Mouse (Mus musculus) limb, embryonic 13.5 days (tissue): ENCODE results near the gene Lnx1. TPM values are rescaled to one million over a fixed set of nuclear protein-coding genes. Genes with fewer than 3 reads are reported as not detected.

ENCODE experiments used
- ATAC-seq: fragments of 200-750 bp; cut with Nextera tagmentation; 2 replicates; pipeline ENCODE4 v1.8.0; 2017; ENCODE audit warnings: low read depth, moderate number of reproducible peaks, moderate TSS enrichment; ENCODE audit not compliant: low FRiP score
- H3K27ac ChIP-seq: fragments of 300-500 bp; sonication (generic); 2 replicates; pipeline ENCODE4 v1.5.1; 2015; ENCODE audit warnings: inconsistent platforms, mild to moderate bottlenecking, moderate library complexity
- H3K27me3 ChIP-seq: fragments of 300-500 bp; sonication (generic); 2 replicates; pipeline ENCODE4 v1.6.1; 2015; ENCODE audit warnings: mild to moderate bottlenecking, inconsistent platforms
- H3K36me3 ChIP-seq: fragments of 300-500 bp; sonication (generic); 2 replicates; pipeline ENCODE4 v1.6.1; 2015; ENCODE audit warnings: inconsistent platforms, mild to moderate bottlenecking, moderate library complexity
- H3K4me1 ChIP-seq: fragments of 300-500 bp; sonication (generic); 2 replicates; pipeline ENCODE4 v1.6.1; 2015; ENCODE audit warnings: inconsistent platforms
- H3K4me2 ChIP-seq: fragments of 300-500 bp; sonication (generic); replicated peaks from 2 replicates; pipeline ENCODE4 v1.6.1; 2015; ENCODE audit warnings: inconsistent platforms, mild to moderate bottlenecking, moderate library complexity
- H3K4me3 ChIP-seq: fragments of 300-500 bp; sonication (generic); 2 replicates; pipeline ENCODE4 v1.5.1; 2015; ENCODE audit warnings: moderate library complexity, mild to moderate bottlenecking, inconsistent platforms
- H3K9ac ChIP-seq: fragments of 300-500 bp; sonication (generic); 2 replicates; pipeline ENCODE4 v1.6.1; 2015; ENCODE audit warnings: mild to moderate bottlenecking, inconsistent platforms
- H3K9me3 ChIP-seq: fragments of 300-500 bp; sonication (generic); 2 replicates; pipeline ENCODE4 v1.6.1; 2016; ENCODE audit warnings: inconsistent platforms
- WGBS: fragments of 180-500 bp; shearing (Covaris S2); methylation state at CpG from one replicate; pipeline ENCODE4 v1.1.7; 2015; 5-methylcytosine and 5-hydroxymethylcytosine counted together
- polyA plus RNA-seq: library from polyadenylated mRNA; unstranded; fragments of >200 nt; fragmentation: Nextera tagmentation; extraction: Ambion mirVana; gene quantifications from 2 replicates; pipeline ENCODE4 v1.2.1, GENCODE M21; 2015

Gene Lnx1
- polyA plus RNA-seq, 1 experiment from 2014 or later: 1.0 TPM

DNA sequence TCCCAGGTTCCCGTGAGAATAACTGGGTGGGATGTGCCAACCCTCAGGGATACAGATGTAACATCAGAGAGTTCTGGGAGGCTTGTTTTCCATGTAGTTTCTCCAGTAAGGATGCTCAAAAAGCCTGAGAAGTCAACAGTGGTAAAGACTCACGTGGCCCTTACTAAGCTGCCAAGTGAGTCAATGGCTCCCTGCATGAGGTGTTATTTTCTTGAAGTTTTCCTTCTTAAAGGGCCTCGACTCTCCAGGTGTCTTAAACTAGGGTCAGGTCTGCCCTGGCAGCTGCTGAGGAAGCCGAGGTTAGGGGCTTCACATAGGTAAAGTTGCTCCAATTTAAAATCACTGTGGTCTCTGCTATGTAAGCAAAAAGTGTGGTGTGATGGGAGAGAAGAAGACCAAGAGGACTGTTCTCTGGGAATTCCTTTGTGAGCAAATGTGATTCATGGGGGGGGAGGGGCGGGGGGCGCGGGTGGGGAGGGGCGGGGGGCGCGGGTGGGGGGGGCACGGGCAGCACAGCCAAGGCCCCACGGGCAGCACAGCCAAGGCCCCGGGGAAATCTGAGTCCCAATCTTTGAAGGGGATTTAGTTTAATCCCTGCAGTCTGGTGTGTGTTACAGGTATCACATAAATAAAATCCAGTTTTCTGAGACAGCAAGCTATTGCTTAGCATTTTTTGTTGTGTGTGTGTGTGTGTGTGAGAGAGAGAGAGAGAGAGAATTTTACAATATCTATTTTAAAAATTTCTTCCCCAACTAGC, 84.7 kb downstream of the Lnx1 start:
- H3K27me3 ChIP-seq: no peaks in the 10 kb centered on the region
- H3K36me3 ChIP-seq: no peaks in the 10 kb centered on the region
- H3K9ac ChIP-seq: no peak overlapping the region
- no peaks in the 10 kb centered on the region for H3K9me3 ChIP-seq
- ATAC-seq: no peak
- H3K4me2 ChIP-seq: no peak overlapping the region
- peak overlapping the region; percentile 69 for H3K27ac ChIP-seq
- H3K4me3 ChIP-seq: no peak overlapping the region
- WGBS: 26% methylated on average over 13 of the region's 13 CpGs
- H3K4me1 ChIP-seq: peaks cover 66% of the 10 kb centered on the region

DNA sequence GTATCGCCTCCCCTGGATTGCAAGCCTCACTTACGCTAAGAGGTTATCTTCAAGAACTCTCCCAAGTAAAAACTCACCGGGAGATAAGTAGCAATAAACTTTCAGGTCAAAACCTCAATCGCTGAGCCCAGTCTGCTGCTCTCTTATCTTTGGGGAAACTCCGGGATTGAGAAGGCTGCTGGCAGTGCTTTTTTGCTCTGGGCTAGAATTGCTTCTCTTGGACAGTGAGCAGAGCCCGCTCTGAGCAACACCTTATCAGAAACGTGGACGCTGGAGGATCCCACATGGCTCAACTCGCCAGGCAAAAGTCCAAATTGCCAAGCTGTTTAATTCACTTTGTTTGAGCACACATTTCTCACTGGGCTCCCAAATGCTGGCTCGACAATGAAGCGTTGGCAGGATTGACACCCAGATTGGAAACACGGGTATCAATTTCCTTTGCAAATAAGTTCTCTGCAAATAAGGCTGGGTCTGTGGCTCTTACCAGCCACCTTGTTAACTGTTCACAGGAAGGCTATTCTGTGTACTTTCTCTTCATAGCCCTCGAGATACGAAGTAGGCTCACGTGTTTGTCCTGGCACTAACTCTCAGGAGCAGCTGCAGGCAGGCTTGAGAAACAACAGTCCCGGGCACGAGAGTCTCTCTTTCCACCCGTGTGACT, 89.1 kb downstream of the Lnx1 start:
- H3K27ac ChIP-seq: peak overlapping the region; percentile 33; the same call in 1 of the 2 replicates
- peak overlapping the region; percentile 32 for H3K4me2 ChIP-seq
- no peak overlapping the region for H3K9ac ChIP-seq
- H3K9me3 ChIP-seq: no peaks in the 10 kb centered on the region
- no peaks in the 10 kb centered on the region for H3K27me3 ChIP-seq
- peaks cover 50% of the 10 kb centered on the region for H3K4me1 ChIP-seq
- H3K4me3 ChIP-seq: no peak overlapping the region
- no peak for ATAC-seq
- WGBS: 30% methylated on average over 18 of the region's 18 CpGs
- no peaks in the 10 kb centered on the region for H3K36me3 ChIP-seq

DNA sequence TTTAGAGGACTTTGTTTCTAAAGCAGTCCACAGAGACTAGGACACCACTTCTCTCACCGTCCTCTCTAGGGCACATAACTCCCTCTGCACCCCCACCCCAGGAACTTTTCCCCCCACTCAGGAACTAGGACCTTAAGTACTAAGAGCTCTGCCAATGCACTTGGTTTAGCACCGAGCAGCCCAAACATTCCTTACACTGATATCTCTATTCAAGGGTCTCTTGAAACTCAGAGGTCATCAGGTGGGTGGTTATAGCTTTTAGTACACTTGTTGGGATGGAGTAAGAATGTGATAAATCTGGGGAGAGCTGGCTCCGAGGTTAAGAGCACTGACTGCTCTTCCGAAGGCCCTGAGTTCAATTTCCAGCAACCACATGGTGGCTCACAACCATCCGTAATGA, 90.0 kb downstream of the Lnx1 start:
- Histone ChIP-seq H3K27me3 (no peaks in the 10 kb centered on the region), H3K4me2 (no peak overlapping the region), H3K9me3 (no peaks in the 10 kb centered on the region), H3K27ac (no peak overlapping the region), H3K36me3 (no peaks in the 10 kb centered on the region), H3K4me3 (no peak overlapping the region), H3K9ac (no peak overlapping the region), H3K4me1 (peaks cover 43% of the 10 kb centered on the region)
- WGBS: 78% methylated on average over 5 of the region's 5 CpGs
- ATAC-seq: no peak

DNA sequence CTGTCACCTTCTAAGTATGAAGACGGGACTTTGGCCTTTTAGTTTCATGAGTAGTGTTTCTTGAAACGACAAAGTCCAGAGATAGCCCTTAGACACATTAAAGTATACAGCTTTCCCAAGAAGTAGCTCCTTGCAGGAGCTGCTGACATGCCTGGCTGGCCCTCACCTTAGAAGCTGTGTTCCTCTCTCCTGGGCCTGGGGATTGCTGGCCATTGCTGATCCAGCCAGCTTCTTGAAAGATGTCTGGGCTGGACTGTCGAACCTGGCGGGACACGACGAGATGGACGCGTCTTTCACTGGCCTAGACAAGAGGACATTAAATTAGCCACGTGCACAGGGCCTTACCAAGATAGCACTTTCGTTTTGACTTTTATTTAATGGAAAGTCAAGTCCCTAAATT, 92.2 kb downstream of the Lnx1 start:
- H3K4me1 ChIP-seq: peaks cover 21% of the 10 kb centered on the region
- no peak for ATAC-seq
- H3K4me3 ChIP-seq: no peak overlapping the region
- no peak overlapping the region for H3K4me2 ChIP-seq
- no peak overlapping the region for H3K27ac ChIP-seq
- no peak overlapping the region for H3K9ac ChIP-seq
- no peaks in the 10 kb centered on the region for H3K9me3 ChIP-seq
- H3K36me3 ChIP-seq: no peaks in the 10 kb centered on the region
- no peaks in the 10 kb centered on the region for H3K27me3 ChIP-seq
- WGBS: 83% methylated on average over 10 of the region's 10 CpGs

DNA sequence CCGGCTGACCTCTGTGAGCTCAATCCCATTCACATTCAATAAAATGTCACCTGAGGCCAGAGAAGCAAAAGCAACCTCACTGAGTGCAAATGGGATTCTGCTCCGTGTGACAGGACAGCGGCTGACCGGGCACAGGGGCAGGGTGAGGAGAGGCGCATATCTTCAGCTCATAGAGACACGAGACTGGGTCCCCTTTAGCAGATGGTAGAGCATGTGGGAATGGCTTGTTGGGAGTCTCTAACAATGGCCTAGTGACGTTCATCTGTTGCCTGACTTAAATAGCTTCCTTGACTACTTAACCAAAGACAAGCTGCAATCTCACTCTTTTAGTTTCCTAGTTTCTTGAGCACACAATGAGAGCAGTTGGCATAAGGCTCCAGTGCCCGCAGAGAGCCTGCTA, 96.5 kb downstream of the Lnx1 start:
- H3K4me1 ChIP-seq: peaks cover 12% of the 10 kb centered on the region
- H3K27ac ChIP-seq: no peak overlapping the region
- no peak overlapping the region for H3K4me2 ChIP-seq
- H3K36me3 ChIP-seq: no peaks in the 10 kb centered on the region
- no peaks in the 10 kb centered on the region for H3K27me3 ChIP-seq
- ATAC-seq: no peak
- H3K9ac ChIP-seq: no peak overlapping the region
- WGBS: 86% methylated on average over 8 of the region's 8 CpGs
- H3K4me3 ChIP-seq: no peak overlapping the region
- no peaks in the 10 kb centered on the region for H3K9me3 ChIP-seq

DNA sequence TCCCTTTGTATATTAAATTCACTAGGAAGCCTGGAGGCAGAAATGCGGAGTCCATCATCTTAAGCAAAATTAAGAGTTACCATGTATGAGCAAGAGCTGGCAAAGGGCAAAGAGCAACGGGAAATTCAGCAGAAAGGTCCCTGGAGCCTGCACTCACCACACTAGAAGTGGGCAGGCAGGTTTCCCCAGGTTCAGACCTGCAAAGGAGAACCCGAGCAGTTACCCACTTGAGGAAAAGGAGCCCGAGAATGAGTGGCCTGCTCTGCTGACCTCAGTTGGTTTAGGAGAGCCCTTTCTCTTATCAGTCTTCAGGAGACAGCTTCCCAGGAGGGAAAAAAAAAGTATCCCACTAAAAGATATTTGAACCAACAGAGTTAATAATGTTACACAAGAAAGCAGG, 99.4 kb downstream of the Lnx1 start:
- Histone ChIP-seq H3K27me3 (no peaks in the 10 kb centered on the region), H3K4me3 (no peak overlapping the region), H3K27ac (no peak overlapping the region), H3K4me1 (peaks cover 13% of the 10 kb centered on the region), H3K9ac (no peak overlapping the region), H3K36me3 (peaks cover 12% of the 10 kb centered on the region), H3K9me3 (no peaks in the 10 kb centered on the region), H3K4me2 (no peak overlapping the region)
- ATAC-seq: no peak
- WGBS: 70% methylated on average over 4 of the region's 4 CpGs

DNA sequence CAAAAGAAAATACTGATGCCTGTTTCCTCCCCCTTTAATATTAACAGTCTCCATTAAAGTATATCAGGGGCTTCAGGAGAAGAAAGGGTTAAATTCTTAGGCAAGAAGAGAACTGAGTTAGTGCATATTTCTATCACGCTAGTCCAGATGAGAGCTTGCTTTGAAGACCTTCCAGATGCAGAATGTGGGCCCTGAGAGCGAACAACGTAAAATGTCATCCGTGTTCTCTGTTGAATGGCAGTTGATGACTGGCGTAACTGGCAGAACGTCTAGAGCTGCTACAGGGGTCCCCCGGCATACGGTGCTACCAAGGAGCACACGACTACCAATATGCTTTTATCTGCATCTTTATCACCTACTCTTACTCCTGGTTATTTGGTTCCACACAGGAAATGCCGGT, 100.3 kb downstream of the Lnx1 start:
- H3K4me3 ChIP-seq: no peak overlapping the region
- 63% methylated on average over 10 of the region's 10 CpGs for WGBS
- no peak for ATAC-seq
- H3K27me3 ChIP-seq: no peaks in the 10 kb centered on the region
- H3K4me2 ChIP-seq: no peak overlapping the region
- peaks cover 17% of the 10 kb centered on the region for H3K36me3 ChIP-seq
- H3K9me3 ChIP-seq: no peaks in the 10 kb centered on the region
- H3K4me1 ChIP-seq: peaks cover 13% of the 10 kb centered on the region
- no peak overlapping the region for H3K9ac ChIP-seq
- H3K27ac ChIP-seq: no peak overlapping the region

DNA sequence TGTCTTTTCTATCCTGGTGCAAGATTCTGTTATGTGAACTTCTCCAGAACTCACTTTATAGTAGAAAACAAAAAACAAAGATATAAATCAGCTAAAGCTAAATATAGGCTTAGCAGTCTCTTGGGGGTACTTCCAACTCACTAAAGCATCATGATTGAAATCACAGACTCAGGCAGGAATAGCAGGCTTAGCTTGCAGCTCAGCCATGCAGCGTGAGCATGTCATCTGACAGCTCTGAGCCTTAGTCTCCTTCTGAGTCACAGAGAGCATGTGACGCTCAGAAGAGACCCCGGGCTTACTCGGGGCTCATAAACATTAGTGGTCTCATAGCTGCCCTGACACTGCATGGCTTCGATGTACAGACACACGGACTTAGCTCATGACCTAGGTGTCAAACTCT, 100.7 kb downstream of the Lnx1 start:
- Histone ChIP-seq H3K36me3 (peaks cover 20% of the 10 kb centered on the region), H3K9me3 (no peaks in the 10 kb centered on the region), H3K4me2 (no peak overlapping the region), H3K27ac (no peak overlapping the region), H3K27me3 (no peaks in the 10 kb centered on the region), H3K4me1 (peaks cover 13% of the 10 kb centered on the region), H3K4me3 (no peak overlapping the region), H3K9ac (no peak overlapping the region)
- WGBS: 52% methylated on average over 6 of the region's 6 CpGs
- ATAC-seq: no peak; the same call in 1 of the 2 replicates

DNA sequence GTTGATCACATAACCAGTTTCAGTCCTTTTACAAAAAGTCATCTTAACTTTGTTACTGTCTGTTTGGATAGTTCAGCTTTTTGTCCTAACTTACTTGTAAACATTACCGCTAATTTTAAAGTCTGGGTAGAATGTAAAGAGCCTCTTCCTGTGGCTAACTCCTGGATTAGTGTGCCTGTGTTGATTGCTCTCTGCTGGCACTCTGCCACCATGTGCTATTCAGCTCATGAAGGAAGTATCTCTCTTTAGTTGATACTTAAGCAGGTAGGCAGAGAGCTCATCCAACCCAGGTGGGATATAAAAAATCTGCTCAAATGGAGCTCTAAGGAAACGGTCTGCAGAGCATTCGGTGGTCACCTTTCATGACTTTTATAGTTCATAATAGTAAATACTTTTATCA, 101.5 kb downstream of the Lnx1 start:
- H3K36me3 ChIP-seq: peaks cover 26% of the 10 kb centered on the region
- 43% methylated on average over 3 of the region's 3 CpGs for WGBS
- peaks cover 13% of the 10 kb centered on the region for H3K4me1 ChIP-seq
- ATAC-seq: no peak
- H3K27ac ChIP-seq: no peak overlapping the region
- H3K9ac ChIP-seq: no peak overlapping the region
- H3K4me3 ChIP-seq: no peak overlapping the region
- H3K9me3 ChIP-seq: no peaks in the 10 kb centered on the region
- no peak overlapping the region for H3K4me2 ChIP-seq
- no peaks in the 10 kb centered on the region for H3K27me3 ChIP-seq

DNA sequence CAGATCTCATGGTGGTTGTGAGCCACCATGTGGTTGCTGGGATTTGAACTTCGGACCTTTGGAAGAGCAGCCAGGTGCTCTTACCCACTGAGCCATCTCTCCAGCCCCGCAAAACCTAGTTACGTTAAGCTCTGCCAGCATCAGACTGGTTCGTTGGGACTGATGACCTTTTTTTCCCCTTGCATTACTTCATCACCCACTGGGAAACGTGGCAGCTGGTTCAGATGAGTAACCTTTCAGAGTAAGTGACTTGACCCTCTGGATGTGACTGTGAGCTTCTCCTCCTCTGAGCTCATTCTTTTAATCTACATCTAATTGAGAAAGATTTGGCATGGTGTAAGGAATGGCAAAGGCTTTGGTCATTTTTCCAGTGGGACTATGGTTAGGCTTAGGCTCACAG, 102.7 kb downstream of the Lnx1 start:
- no peak for ATAC-seq
- Histone ChIP-seq H3K9me3 (no peaks in the 10 kb centered on the region), H3K4me1 (peaks cover 13% of the 10 kb centered on the region), H3K9ac (no peak overlapping the region), H3K4me2 (no peak overlapping the region), H3K27ac (no peak overlapping the region), H3K36me3 (peaks cover 34% of the 10 kb centered on the region), H3K27me3 (no peaks in the 10 kb centered on the region), H3K4me3 (no peak overlapping the region)
- WGBS: 68% methylated on average over 5 of the region's 5 CpGs

DNA sequence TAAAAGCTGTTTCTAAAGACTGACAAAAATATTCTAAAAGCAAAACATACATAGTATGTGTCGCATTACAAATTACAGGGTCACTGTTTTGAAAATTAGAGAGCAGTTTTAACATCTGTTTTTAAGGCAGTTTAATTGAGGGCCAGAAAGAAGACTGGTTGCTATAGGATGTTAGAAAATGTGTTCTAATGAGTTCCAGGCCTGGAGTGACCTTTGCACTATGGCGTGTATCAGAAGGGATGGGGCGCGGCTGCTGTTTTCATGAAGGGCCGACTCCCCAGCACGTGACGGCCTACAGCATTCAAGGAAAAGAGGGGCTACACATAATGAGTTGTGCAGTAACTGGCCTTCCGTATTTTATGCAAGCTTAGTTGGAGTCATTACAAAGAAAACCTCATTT, 109.6 kb downstream of the Lnx1 start:
- H3K36me3 ChIP-seq: peaks cover 76% of the 10 kb centered on the region
- H3K4me2 ChIP-seq: no peak overlapping the region
- H3K9me3 ChIP-seq: no peaks in the 10 kb centered on the region
- ATAC-seq: no peak
- no peak overlapping the region for H3K9ac ChIP-seq
- H3K4me1 ChIP-seq: peaks cover 7% of the 10 kb centered on the region; the same call in 1 of the 2 replicates
- 21% methylated on average over 8 of the region's 8 CpGs for WGBS
- H3K4me3 ChIP-seq: no peak overlapping the region
- H3K27ac ChIP-seq: no peak overlapping the region
- H3K27me3 ChIP-seq: no peaks in the 10 kb centered on the region

DNA sequence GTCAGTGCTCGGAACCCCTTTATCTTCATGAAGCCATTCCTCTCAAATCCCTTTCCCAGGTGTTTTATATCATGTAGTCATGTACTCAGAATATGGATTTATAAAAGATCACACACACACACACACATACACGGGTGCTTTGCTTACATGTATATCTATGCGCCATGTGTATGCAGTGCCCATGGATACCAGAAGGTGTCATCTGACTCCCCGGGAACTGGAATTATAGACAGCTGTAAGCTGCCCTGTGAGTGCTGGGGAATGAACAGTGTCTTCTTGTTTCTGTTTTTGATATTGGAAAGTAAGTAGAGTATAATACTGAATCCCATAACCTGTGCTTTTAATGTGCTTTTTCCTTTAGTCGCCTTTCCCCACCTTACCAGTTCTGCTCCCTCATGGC, 111.3 kb downstream of the Lnx1 start:
- peaks cover 76% of the 10 kb centered on the region for H3K36me3 ChIP-seq
- H3K4me2 ChIP-seq: no peak overlapping the region
- H3K27ac ChIP-seq: no peak overlapping the region; the same call in 1 of the 2 replicates
- ATAC-seq: no peak
- peaks cover 7% of the 10 kb centered on the region; the same call in 1 of the 2 replicates for H3K4me1 ChIP-seq
- no peaks in the 10 kb centered on the region for H3K27me3 ChIP-seq
- H3K9me3 ChIP-seq: no peaks in the 10 kb centered on the region
- 86% methylated on average over 5 of the region's 5 CpGs for WGBS
- no peak overlapping the region for H3K4me3 ChIP-seq
- H3K9ac ChIP-seq: no peak overlapping the region
